10 mouse cellular contexts compared by ENCODE assay signal in genomic region chr13:89029817-89030539, GRCm38 (mm10).
DNase-seq lines count a peak whose midpoint lies in the region; ATAC-seq and TF ChIP-seq lines count a peak whose summit lies in the region.
"Had no signal": no experiment of that assay in that cellular context is flagged by ENCODE, and none has a peak within 500 bp of the region (broad histone marks: within the 10 kb centered on the region; RNA-seq: fewer than 3 reads in every experiment).

No protein-coding gene starts in this region.

- H3K9me3 ChIP-seq in forebrain, embryonic 16.5 days (ENCODE audit: control insufficient read depth, low read length) = no peaks in the 10 kb centered on the region

- H3K4me1 ChIP-seq in forebrain, embryonic 16.5 days (replicated peaks; ENCODE audit: control insufficient read depth, insufficient read depth, low read length) = 0 out of 2 replicates have a peak, but pooled peaks cover 3% of the 10 kb centered on the region

- no peaks in the 10 kb centered on the region for H3K27me3 ChIP-seq in forebrain, embryonic 16.5 days (replicated peaks; ENCODE audit: control insufficient read depth, insufficient read depth, low read length)

- no peak for TF ChIP-seq CTCF in layer of hippocampus, adult 2 months (conservative IDR thresholded peaks at IDR 0.05)

- H3K27ac ChIP-seq in layer of hippocampus, adult 2 months = 0 out of 2 replicates have a peak overlapping the region, but pooled peaks have one; percentile 18
- H3K27ac ChIP-seq in forebrain, embryonic 16.5 days (ENCODE audit: low read length) = no peak overlapping the region
- H3K27ac ChIP-seq: liver, embryonic 14.5 days had no signal

- peak; percentile 62; the same call in 1 of the 2 replicates for ATAC-seq in forebrain, embryonic 16.5 days

- H3K4me2 ChIP-seq in forebrain, embryonic 16.5 days (ENCODE audit: low read length) = no peak overlapping the region

- H3K4me3 ChIP-seq in layer of hippocampus, adult 2 months = no peak overlapping the region
- no peak overlapping the region for H3K4me3 ChIP-seq in forebrain, embryonic 16.5 days (replicated peaks; ENCODE audit: low read length)

- no peaks in the 10 kb centered on the region for H3K36me3 ChIP-seq in forebrain, embryonic 16.5 days (ENCODE audit: control insufficient read depth, insufficient read depth)

- WGBS in forebrain, embryonic 16.5 days = 18% methylated on average over 3 of the region's 3 CpGs

- H3K9ac ChIP-seq in forebrain, embryonic 16.5 days (replicated peaks; ENCODE audit: low read depth, low read length) = no peak overlapping the region
- H3K9ac ChIP-seq: liver, embryonic 14.5 days had no signal

- DNase-seq in layer of hippocampus, adult 2 months (ENCODE audit: low spot score in 2 of 2) = no peak
- no peak for DNase-seq in layer of hippocampus, postnatal 36 days
- DNase-seq in brain, adult 2 months (ENCODE audit: low read depth, low spot score) = peak; percentile 58
- peak; percentile 51 for DNase-seq in lung, postnatal 36 days
- no peak for DNase-seq in B cell, adult 2 months
- no peak for DNase-seq in left cerebral cortex, adult 18-20 months (ENCODE audit: low spot score in 2 of 2)
- DNase-seq in adrenal gland, adult 8-10 months = no peak
- DNase-seq: cerebellum, adult 2 months had no signal

Comparison
In these comparisons a context has a peak if more than half of its experiments do, and no peak if none do; other contexts are left out.
1. DNase-seq: peak in brain, adult 2 months (single experiment) and lung, postnatal 36 days (single experiment); none in layer of hippocampus, adult 2 months (0 of 2), layer of hippocampus, postnatal 36 days (0 of 2), B cell, adult 2 months (0 of 2), left cerebral cortex, adult 18-20 months (0 of 2) and adrenal gland, adult 8-10 months (single experiment).